Mouse (Mus musculus): ENCODE results near the gene Zfp771.

The Zfp771 gene

DNA sequence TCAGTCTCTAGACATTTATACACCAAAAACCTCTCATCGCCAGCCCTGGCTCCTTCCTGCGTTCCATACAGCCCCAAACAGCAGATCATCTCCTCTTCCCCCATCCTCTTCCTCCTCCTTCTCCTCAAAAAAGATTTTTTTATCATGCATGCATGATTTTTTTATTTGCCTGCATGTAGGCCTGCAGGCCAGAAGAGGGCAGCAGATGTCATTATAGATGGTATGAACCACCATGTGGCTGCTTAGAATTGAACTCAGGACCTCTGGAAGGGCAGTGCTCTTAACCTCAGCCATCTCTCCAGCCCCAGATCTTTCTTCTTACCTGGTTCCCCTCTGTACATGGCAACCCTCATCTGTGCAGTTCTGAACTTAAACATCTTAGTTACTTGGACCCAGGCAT is 8.3 kb downstream of the Zfp771 start:
- CTCF ChIA-PET = no interaction called here

DNA sequence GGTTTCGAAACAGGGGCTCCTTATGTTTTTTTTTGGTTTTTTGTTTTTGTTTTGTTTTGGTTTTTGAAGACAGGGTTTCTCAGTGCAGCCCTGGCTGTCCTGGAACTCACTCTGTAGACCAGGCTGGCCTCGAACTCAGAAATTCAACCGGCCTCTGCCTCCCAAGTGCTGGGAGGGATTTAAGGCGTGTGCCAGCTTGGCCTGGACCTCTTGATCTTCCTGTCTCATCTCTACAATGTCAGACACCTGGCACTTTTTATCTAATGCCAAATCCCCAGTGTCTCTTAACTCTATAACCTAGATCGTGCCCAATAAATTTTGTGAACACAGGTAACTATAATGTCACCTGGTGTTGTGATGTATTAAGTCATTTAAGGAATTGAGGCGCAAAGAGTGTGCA is 9.3 kb downstream of the Zfp771 start:
- CTCF ChIA-PET = no interaction called here

DNA sequence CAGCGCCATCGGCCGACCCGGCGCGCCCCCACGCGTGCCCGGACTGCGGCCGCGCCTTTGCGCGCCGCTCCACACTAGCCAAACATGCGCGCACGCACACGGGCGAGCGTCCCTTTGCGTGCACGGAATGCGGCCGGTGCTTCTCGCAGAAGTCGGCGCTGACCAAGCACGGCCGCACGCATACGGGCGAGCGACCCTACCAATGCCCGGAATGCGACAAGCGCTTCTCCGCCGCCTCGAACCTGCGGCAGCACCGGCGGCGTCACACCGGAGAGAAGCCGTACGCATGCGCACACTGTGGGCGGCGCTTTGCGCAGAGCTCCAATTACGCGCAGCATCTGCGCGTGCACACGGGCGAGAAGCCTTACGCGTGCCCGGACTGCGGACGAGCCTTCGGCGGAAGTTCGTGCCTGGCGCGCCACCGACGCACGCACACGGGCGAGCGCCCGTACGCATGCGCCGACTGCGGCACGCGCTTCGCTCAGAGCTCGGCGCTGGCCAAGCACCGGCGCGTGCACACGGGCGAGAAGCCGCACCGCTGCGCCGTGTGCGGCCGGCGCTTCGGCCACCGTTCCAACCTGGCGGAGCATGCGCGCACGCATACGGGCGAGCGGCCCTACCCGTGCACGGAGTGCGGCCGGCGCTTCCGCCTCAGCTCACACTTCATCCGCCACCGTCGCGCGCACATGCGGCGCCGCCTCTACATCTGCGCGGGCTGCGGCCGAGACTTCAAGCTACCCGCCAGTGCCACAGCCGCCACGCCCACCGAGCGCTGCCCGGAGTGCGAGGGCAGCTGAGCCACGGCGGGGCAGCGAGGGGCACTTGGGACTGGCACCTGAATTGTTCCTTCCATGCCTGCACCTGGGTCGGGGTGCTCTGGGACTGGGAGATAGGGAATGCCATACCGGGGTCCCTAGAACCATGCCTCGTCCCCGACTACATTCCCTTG is 10.0 kb downstream of the Zfp771 start:
- CTCF ChIA-PET = interaction anchor here (0.6 to 0.9 kb wide), 2 partner anchors 23 to 25 kb away, joined by 4 to 9 read pairs; no protein-coding TSS in a partner anchor

DNA sequence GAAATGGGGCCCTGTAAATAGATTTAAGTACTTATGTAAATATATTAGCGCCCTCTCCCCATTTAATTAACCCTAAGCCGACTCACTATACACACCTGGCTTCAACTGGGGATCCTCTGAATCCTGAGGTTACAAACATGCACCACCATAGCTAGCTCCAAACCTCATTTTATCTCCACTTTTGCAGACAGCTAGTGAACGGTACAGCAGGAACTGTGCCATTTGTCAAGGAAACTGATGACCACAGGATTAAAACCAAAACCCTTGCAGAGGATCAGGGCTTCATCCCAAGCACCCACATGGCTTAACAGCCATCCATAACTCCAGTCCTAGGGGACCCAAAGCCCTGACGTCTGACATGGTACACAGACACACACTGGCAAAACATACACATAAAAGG is 10.9 kb downstream of the Zfp771 start:
- CTCF ChIA-PET = interaction anchor here (0.9 kb wide), 1 partner anchor 24 kb away, joined by 4 read pairs; no protein-coding TSS in a partner anchor

DNA sequence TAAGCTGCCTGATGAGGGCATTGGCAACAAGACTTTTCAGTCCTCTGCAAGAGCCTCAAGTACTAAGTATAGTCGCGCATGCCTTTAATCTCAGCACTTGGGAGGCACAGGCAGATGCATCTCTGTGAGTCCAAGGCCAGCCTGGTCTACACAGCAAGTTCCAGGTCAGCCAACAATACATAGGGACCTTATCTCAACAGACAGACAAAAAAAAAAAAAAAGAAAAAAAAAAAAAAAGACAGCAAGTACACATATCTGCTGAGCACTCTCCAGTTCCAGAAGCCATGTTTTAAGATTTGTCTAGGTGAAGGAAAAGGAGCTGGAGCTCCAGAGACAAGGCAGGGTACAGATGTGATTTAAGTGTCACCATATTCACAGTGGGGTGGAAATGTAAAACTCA is 11.9 kb downstream of the Zfp771 start:
- CTCF ChIA-PET = no interaction called here

DNA sequence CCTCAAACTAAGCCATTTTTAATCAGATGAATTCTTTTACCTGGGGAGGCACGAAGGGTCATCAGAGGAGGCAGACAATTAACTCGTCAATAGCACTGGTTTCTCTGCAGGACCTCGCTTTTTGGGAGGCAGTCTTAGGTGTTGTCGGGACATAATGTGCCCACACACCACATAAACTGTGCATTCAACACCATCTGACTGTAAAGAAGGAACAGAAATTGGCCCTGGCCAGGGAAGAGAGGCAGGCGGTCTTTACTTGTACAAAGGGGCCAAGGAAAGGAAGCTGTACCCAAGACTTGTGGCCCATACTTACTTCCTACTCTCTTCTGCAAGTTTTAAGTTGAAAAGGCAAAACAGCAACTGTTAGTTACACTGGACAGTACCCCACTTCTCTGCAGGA is 12.4 kb downstream of the Zfp771 start:
- CTCF ChIA-PET = no interaction called here

DNA sequence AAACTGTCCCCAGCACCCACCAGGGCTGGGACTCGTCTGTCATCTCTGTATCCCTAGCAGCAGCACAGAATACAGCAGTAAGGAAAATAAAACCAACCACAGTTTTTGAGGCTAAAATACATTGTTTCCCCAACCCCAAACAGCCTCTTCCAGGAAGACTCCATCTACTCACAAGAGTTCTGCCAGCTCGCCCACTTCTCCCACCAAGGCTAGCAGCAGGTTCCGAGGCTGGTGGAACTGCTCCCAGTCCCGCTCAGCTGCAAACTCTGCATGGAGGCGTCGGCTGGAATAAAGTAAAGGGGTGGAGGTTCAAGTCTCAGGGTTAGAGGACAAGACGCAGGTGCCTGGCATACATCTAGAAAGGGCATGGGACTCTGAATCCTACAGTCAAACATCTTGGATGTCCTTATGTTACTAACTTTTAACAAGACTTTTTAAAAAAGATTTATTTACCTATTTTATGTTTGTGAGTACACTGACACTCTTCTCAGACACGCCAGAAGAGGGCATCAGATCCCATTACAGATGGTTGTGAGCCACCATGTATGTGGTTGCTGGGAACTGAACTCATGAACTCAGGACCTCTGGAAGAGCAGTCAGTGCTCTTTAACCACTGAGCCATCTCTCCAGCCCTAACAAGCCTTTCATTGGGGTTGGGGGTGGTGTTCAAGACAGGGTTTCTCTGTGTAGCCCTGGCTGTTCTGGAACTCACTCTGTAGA is 15.3 kb downstream of the Zfp771 start:
- CTCF ChIA-PET = no interaction called here

DNA sequence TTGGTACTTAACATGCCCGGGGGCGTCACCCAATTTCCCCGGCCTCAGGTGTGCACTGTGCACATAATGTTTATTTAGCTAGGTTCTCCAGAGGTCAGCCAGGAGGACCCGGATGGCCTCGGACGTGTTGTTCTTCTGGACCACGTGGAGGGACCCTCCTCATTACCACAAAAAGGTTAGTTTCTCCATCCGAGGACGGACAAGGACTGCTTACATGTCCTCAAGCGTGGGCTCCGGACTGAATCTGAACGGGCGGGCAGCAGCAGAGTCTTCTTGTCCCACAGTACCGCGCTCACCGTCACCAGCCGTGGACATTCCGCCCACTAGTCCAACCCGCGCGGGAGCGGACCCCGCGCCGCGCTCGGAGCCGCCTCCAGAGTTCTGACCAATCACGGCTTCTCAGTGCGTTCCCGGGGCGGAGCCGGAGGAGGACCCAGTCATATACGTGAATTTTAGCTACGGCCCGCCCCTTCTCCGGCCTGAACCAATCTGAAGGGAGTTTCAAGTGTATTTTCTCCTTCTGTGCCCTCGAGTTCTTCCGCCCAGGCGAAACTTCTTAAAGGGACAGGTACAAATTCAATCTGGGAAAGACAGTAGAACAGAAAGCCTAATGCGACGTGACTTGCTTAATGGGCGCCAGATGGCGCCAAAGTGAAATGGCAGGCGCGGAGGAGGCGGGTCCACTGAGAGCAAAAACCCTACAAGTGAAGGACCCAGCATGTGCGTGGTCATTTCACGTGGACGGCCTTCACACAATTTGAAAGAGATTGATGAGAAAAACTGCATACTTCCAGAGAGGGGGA is 16.4 kb downstream of the Zfp771 start, which contains the start of gene Dctpp1:
Gene Dctpp1 (minus strand): TSS at position 401 of the 803 bp plus-strand sequence.
- CTCF ChIA-PET = interaction anchor here (0.6 kb wide), 1 partner anchor 126 kb away, joined by 9 read pairs; no protein-coding TSS in a partner anchor

DNA sequence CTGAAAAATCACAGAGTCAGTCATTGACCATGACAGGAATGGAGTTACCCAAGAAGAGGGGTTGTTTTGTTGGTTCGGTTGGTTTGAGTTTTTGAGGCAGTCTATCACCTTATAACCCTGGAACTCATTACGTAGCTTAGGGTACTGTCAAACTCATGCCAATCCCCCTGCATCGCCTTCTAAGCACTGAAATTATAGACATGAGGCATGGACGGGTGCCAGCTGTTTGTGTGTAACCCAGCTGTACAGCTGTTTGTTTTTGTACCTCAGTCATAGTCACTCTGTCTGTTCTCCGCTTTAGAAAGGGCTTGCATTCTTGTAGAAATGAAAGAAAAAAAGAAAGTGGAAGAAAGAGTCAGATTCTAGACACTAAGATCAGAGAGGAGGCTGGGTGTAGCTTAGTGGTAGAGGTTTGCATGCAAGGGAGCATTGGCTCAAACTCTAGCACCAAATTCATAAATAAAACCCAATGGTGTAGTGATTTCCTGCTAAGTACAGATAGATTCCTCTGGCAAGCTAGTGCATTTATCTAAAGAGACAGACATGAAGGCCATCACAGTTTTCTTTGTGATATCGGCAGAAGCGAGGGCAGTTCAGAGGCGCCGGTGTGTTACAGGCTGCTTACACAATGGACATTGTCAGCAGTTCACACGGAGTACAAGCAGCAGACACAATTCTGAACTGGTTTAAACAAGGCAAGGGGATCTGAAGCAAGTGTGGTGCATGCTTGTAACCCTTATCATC is 18.3 kb downstream of the Zfp771 start:
- CTCF ChIA-PET = no interaction called here

DNA sequence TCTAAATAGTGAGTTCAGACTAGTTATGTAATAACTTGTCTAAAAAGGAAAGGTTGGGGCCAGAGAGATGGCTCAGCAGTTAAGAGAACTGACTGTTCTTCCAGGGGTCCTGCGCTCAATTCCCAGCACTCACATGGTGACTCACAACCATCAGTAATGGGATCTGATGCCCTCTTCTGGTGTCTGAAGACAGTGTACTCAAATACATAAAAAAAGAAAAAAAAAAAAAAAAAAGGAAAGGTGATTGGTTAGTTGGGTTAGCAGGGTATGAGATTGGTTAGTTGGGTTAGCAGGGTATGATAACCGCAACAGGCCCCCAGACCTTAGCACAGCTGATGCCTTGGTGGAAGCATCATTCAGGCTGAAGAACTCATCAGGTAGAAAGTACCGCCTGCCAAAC is 19.5 kb downstream of the Zfp771 start:
- CTCF ChIA-PET = interaction anchor here (0.6 kb wide), 1 partner anchor 966 kb away, joined by 4 read pairs; no protein-coding TSS in a partner anchor

DNA sequence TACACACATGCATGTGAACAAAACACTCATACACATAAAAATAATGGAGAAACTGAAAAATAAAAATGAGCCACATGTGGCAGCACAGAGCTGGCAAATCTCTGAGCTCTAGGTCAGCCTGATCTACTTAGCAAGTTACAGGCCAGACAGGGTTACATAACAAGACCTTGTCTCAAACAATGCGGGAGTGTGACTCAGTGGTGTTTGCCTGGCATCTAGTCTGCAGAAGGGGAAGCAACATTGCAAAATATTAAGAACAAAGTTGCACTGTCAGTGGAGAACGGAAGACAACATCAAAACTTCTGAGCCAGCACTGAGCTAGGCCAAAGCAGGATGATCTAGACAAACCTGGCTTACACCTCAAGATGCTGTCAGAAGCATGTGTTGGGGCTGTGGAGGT is 26.2 kb downstream of the Zfp771 start:
- CTCF ChIA-PET = interaction anchor here (0.6 kb wide), 2 partner anchors 12 to 26 kb away, joined by 3 to 7 read pairs; no protein-coding TSS in a partner anchor

DNA sequence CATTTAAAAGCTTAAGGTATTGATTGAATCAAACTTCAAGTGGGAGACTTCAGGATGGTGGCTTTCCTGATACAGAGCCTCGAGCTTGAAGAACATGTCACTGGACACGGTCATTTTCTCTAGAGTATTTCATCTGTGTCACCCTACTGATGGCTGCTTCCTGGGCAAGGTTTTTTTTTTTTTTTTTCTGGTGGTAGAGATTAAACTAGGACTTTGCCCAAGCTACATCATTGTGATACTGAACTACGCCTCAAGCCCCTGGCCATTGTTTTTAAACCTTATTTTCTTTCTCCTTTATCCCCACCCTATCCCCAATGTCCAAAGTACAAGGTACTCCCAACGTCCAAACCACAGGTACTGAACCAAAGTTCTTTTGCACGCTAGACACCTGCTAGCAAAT is 26.6 kb downstream of the Zfp771 start:
- CTCF ChIA-PET = interaction anchor here (0.6 kb wide), 2 partner anchors 12 to 26 kb away, joined by 3 to 7 read pairs; no protein-coding TSS in a partner anchor

DNA sequence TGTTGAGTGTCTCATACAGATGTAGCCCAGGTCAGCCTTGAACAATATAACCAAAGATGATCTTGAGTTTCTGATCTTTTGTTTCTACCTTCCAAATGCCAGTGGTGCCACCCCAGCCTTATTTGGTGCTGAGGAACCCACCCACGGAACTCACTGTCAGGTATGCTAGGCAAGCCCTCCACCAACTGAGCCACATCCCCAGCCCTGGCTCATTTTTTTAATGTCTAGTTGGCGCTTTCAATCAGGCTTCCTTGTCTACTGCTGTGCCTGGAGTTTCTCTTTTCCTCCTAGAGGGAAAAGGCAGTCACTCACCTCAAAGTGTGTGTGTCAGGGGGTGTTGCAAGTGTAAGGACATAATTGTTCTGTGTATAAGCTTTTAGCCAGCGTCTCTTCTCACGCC is 27.0 kb downstream of the Zfp771 start:
- CTCF ChIA-PET = interaction anchor here (0.6 kb wide), 1 partner anchor 12 kb away, joined by 3 read pairs; no protein-coding TSS in a partner anchor

DNA sequence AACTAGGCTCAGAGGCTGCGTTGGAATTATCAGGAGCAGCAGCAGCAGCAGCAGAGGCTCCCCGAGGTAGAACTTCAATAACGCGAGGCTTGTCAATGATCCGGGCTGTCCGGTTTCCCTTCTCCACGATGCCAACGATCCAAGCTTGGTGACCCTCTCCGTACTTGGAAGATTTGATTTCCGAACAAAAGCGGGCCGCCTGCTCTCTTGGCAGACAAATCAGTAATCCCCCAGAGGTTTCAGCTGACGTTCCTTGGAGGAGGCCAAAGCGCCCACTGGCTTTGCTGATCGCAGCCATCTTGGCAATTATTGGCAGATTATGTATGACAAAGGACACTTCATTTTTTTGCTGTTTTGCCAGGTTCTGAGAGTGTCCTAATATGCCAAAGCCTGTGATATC is 28.5 kb downstream of the Zfp771 start:
- CTCF ChIA-PET = no interaction called here

DNA sequence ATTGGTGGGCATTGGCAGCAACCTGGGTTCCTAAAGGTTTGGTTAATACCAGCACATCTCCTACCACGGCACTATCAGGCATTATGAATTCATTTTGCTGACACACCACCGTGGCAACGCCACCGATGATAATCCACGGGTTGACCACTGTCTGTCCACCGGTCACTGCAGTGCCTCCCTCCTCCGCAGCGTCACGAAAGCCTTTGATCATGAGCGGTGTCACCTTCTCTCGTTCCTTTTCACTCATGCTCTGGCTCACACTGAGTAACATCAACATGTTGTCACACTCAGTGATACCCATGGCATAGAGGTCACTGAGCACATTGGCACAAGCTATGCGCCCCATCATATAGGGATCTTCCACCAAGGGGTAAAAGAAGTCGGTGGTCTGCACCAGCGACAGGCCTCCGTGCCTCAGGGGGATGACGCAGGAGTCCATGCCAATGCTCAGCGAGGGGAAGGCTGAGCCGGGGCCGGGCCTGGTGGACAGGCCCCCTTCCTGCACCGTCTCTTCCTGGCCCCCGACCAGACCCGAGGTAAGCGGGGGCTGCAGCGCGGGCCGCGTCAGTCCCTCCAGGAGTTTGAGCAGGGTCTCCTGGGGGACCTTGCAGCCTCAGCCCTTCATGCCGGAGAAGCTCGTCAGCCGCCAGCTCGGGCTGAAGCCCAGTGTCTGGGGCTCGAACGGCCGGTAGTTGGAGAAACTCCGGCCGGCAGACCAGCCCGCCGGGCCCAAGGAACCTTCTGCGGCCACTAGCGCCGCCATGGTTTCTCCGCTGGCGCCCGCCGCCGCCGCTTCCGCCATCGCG is 29.2 kb downstream of the Zfp771 start:
- CTCF ChIA-PET = interaction anchor here (0.8 kb wide), 1 partner anchor 23 kb away, joined by 3 read pairs; the partner anchor contains the start of gene Itgal

DNA sequence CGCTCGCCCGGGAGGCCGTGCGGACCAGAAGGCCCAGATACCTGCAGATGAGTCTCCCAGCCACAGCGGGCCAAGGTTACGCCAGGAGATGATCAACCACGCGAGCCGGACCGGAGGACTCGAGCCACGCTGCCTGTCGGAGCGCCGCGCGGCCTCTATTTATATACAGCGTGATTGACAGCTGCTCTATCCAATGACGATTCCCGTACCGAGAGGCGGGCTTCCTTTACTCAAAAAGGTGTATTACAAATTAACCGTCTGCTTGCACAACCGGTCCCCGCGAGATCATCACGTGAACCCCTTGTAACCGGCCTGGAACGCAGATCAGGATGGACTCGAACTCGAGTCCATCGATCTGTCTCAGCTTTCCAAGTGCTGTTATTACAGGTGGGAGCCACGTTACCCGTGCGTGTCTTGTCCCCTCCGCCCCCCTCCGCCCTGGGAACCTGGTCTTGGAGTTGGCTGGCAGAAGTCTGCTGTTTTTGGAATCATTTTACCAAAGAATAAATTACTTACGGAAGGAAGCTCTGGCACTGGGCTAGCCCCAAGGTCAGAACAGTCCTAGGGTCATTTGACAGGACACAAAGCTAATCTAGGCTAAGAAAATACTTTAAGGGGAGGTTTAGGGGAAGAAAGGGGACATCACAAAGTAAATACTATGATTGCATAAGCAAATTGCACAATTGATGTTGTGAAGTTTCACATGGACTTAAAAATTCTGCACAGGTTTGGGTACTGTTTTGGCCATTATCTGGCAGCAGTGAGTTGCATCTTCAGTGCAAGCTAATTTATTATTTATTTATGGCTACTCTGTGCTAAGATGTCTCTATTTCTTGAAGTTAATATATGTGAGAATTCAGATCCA is 30.1 kb downstream of the Zfp771 start, which contains the start of gene Sephs2:
Gene Sephs2 (minus strand): TSS at position 131 of the 865 bp plus-strand sequence.
- CTCF ChIA-PET = interaction anchor here (0.7 to 0.8 kb wide), 2 partner anchors 17 to 22 kb away, joined by 3 to 5 read pairs; partner anchors contain the start of gene Itgal

DNA sequence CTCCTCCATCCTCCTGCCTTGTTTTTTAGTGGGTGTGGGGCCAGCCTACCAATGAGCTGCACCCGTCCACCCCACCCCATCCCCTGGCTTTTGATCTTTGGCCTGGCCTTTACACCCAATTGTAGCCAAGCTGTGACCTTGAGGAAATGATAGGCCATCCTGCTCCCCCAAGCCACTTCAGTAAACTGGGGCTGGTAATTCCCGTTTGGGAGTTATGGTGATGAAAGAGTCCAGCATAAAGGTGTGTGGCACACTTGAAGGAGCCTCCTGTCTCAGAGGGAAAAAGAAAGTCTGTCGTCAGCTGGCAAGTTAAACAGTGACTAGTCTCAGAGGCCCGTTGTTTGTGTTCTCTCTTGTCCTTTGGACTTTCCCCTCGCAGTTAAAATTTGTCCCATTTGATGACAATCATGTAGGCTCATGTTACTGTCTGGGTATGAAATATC is 32.5 kb downstream of the Zfp771 start:
- CTCF ChIA-PET = no interaction called here

DNA sequence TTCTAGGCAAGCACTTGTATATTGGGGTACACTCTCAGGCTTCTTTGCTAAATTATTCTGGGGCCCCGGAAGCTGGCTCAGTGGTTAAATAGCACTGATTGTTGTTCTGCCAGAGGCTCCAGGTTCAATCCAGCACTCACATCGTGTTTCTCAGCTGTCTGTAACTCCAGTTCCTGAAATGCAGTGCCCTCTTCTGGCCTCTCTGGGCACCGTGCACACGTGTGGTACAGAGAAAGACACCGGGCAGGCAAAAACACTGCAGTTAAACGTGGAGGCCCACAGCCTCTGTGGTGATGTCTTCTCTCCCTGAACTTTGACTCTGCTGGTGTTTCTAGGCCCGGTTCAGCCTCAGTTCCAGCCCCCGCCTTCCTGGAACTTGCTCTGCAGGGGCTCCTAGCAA is 34.2 kb downstream of the Zfp771 start:
- CTCF ChIA-PET = interaction anchor here (0.8 kb wide), 1 partner anchor 23 kb away, joined by 4 read pairs; no protein-coding TSS in a partner anchor

DNA sequence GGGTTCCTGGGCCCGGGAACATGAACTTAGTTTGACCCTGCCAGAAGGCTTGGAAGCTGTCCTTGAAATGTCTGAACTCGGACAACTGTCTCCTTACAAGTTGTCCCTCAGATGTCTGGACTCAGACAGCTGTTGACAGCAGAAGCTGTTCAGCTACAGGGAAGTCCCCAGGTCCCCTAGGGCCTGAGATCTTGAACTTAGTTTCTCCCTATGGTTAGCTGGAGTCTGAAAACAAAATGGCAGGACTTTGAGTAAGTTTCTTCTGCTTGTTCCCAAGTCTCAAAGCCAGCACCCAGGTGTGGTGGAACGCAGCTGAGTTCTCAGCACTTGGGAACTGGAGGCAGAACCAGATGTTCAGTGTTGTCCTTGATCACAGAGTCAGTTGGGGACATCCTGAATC is 36.0 kb downstream of the Zfp771 start:
- CTCF ChIA-PET = no interaction called here

All from spleen, embryonic (tissue).